Mouse (Mus musculus) heart, embryonic 15.5 days (tissue): ENCODE measurements around the gene Ubr4. TPM values are rescaled to one million over a fixed set of nuclear protein-coding genes. Genes with fewer than 3 reads are reported as not detected.

Experiments
- ATAC-seq: fragments of 200-750 bp; cut with Nextera tagmentation; replicated peaks from 2 replicates; pipeline ENCODE4 v1.8.0; 2017; ENCODE audit warnings: low read depth, moderate TSS enrichment; ENCODE audit not compliant: insufficient number of reproducible peaks, insufficient read depth, low FRiP score
- H3K27ac ChIP-seq: fragments of 300-500 bp; sonication (generic); 2 replicates; pipeline ENCODE4 v1.5.1; 2015; ENCODE audit warnings: mild to moderate bottlenecking, inconsistent platforms
- H3K27me3 ChIP-seq: fragments of 300-500 bp; sonication (generic); 2 replicates; pipeline ENCODE4 v1.6.1; 2015; ENCODE audit warnings: inconsistent platforms
- H3K36me3 ChIP-seq: fragments of 300-500 bp; sonication (generic); 2 replicates; pipeline ENCODE4 v1.6.1; 2015; ENCODE audit warnings: mild to moderate bottlenecking, inconsistent platforms
- H3K4me1 ChIP-seq: fragments of 300-500 bp; sonication (generic); replicated peaks from 2 replicates; pipeline ENCODE4 v1.6.1; 2015; ENCODE audit warnings: inconsistent platforms
- H3K4me2 ChIP-seq: fragments of 300-500 bp; sonication (generic); 2 replicates; pipeline ENCODE4 v1.6.1; 2015; ENCODE audit warnings: inconsistent platforms, mild to moderate bottlenecking, moderate library complexity
- H3K4me3 ChIP-seq: fragments of 300-500 bp; sonication (generic); 2 replicates; pipeline ENCODE4 v1.5.1; 2015; ENCODE audit warnings: mild to moderate bottlenecking, inconsistent platforms
- H3K9ac ChIP-seq: fragments of 300-500 bp; sonication (generic); 2 replicates; pipeline ENCODE4 v1.6.1; 2015; ENCODE audit warnings: mild to moderate bottlenecking, inconsistent platforms
- H3K9me3 ChIP-seq: fragments of 300-500 bp; sonication (generic); replicated peaks from 2 replicates; pipeline ENCODE4 v1.6.1; 2016; ENCODE audit warnings: inconsistent platforms
- WGBS: fragments of 180-500 bp; shearing (Covaris S2); methylation state at CpG from one replicate; pipeline ENCODE4 v1.1.7; 2015; ENCODE audit warnings: mixed read lengths; 5-methylcytosine and 5-hydroxymethylcytosine counted together
- polyA plus RNA-seq: library from polyadenylated mRNA; unstranded; fragments of >200 nt; fragmentation: Nextera tagmentation; extraction: Ambion mirVana; gene quantifications from 2 replicates; pipeline ENCODE4 v1.2.1, GENCODE M21; 2015

Gene Ubr4
- polyA plus RNA-seq, 1 experiment from 2014 or later, result 49.1 TPM

- Histone ChIP-seq H3K27ac (peak overlapping the region; percentile 22; the same call in 1 of the 2 replicates), H3K36me3 (peaks cover 54% of the 10 kb centered on the region), H3K27me3 (no peaks in the 10 kb centered on the region), H3K4me1 (peaks cover 13% of the 10 kb centered on the region), H3K4me3 (no peak overlapping the region), H3K4me2 (no peak overlapping the region), H3K9me3 (no peaks in the 10 kb centered on the region), H3K9ac (no peak overlapping the region)
- no peak for ATAC-seq
- WGBS, result 65% methylated on average over 1 of the region's 1 CpGs
Observed at GRCm38 (mm10) chr4:139489946-139490345, 137.5 kb downstream of the Ubr4 start.

DNA sequence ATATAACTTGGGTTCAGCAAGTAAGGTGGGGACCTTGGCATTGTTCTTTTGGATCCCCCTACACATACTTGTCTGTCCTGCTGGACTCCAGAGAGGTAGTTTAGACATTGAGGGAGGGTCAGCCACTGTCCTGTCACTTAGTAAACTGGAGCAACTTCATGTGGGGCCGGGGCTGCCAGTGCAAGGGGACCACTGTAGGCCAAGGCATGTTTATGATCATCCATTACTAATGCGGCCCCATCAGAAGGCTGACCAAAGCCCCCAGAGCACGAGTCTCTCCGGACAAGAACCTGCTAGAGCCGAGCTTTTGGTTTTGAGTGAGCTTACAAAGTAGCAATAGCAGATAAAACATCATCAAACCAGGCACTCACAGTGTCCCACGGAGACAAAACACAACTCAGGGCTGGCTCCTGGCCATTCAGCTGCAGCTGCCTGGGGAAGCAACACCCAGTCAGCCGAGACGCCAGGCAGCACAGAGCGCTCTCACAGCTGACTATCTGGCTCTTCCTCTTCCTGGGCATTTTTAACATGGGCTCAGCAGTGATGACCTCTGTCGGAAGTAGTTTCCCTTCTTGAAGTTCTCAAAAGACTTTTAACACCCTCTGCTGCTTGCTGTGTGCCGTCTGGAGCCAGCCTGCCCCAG, 138.1 kb downstream of the Ubr4 start:
- Histone ChIP-seq H3K27ac (peak overlapping the region; percentile 22; the same call in 1 of the 2 replicates), H3K36me3 (peaks cover 48% of the 10 kb centered on the region), H3K27me3 (no peaks in the 10 kb centered on the region), H3K4me1 (peaks cover 13% of the 10 kb centered on the region), H3K4me2 (no peak overlapping the region), H3K9ac (no peak overlapping the region), H3K9me3 (no peaks in the 10 kb centered on the region), H3K4me3 (no peak overlapping the region)
- WGBS, result 55% methylated on average over 11 of the region's 11 CpGs
- ATAC-seq, result no peak

GRCm38 (mm10) chr4:139491541-139492170, 139.2 kb downstream of the Ubr4 start:
- Histone ChIP-seq H3K4me3 (no peak overlapping the region), H3K9me3 (no peaks in the 10 kb centered on the region), H3K36me3 (peaks cover 41% of the 10 kb centered on the region), H3K4me1 (peaks cover 13% of the 10 kb centered on the region), H3K9ac (no peak overlapping the region), H3K27ac (no peak overlapping the region), H3K27me3 (no peaks in the 10 kb centered on the region), H3K4me2 (no peak overlapping the region)
- WGBS, result 78% methylated on average over 5 of the region's 5 CpGs
- ATAC-seq, result no peak

- H3K9me3 ChIP-seq, result no peaks in the 10 kb centered on the region
- H3K9ac ChIP-seq, result no peak overlapping the region
- H3K4me1 ChIP-seq, result peaks cover 13% of the 10 kb centered on the region
- H3K4me2 ChIP-seq, result no peak overlapping the region
- H3K36me3 ChIP-seq, result peaks cover 37% of the 10 kb centered on the region
- WGBS, result 30% methylated on average over 3 of the region's 3 CpGs
- H3K27ac ChIP-seq, result no peak overlapping the region
- ATAC-seq, result no peak
- H3K4me3 ChIP-seq, result no peak overlapping the region
- H3K27me3 ChIP-seq, result no peaks in the 10 kb centered on the region
Observed at GRCm38 (mm10) chr4:139492258-139492833, 139.9 kb downstream of the Ubr4 start.

DNA sequence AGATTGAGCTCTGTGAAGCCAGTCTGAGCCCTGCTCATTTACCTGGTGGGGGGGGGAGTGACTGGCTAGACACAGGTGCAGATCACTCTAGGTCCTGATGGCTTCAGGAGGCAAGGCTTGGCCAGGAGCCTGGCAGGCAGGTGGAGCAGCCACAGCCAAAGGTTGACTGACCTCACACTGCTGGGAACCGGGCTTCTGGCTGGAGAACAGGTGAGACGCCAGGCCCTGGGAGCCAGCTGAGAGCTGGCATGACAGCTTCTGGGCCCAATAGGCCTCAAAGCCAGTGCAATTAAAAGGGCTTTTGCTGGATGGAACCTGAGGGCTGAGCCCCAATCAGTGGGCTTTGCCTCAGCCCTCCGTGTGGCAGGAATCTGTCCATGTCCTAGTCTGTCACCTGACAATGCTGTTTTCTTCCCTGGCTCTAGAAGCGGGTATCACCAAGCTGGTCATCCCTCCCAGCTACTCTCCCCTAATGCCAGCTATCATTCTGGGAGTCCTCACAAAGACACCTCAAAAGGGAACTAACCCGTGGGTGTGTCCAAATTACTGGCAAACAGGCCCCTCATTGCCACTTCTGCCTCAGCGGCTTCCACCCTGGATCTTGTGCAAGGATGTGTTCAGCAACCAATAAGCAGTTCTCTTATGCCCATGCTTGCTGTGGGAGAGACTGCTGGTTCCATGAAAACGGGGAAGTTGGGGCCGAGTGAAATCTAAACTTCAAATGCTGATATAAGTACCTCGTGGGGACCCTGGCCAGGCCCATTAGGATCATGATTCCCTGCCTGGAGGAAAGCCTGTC, 141.0 kb downstream of the Ubr4 start:
- 63% methylated on average over 9 of the region's 9 CpGs for WGBS
- Histone ChIP-seq H3K27me3 (no peaks in the 10 kb centered on the region), H3K9ac (no peak overlapping the region), H3K36me3 (peaks cover 28% of the 10 kb centered on the region), H3K4me2 (no peak overlapping the region), H3K27ac (no peak overlapping the region), H3K9me3 (no peaks in the 10 kb centered on the region), H3K4me1 (peaks cover 13% of the 10 kb centered on the region), H3K4me3 (no peak overlapping the region)
- no peak for ATAC-seq

DNA sequence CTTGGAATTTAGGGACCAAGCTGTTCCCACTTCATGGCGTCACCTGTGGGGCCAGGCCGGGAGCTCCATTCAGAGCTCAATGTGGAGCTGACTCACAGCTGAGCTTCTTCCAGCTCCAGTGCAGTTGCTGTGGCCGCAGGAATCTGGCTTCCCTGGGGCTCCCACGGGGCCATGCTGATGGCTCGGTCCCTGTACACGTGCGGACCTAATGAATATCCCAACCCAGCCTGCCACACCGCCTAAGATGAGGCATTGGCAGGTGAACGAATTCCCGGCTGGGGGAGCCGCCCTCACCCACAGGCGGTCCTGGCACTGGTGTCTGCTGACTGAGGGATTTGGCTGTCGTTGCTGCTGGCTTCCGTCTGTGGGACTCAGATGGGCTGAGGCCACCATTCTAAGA, 148.4 kb downstream of the Ubr4 start:
- H3K9me3 ChIP-seq, result no peaks in the 10 kb centered on the region
- no peak overlapping the region for H3K27ac ChIP-seq
- no peaks in the 10 kb centered on the region for H3K27me3 ChIP-seq
- WGBS, result 58% methylated on average over 14 of the region's 14 CpGs
- peaks cover 5% of the 10 kb centered on the region for H3K4me1 ChIP-seq
- H3K4me2 ChIP-seq, result no peak overlapping the region
- H3K9ac ChIP-seq, result no peak overlapping the region
- ATAC-seq, result no peak
- H3K4me3 ChIP-seq, result no peak overlapping the region
- H3K36me3 ChIP-seq, result no peaks in the 10 kb centered on the region

GRCm38 (mm10) chr4:139501702-139502101, 149.3 kb downstream of the Ubr4 start:
- Histone ChIP-seq H3K4me3 (no peak overlapping the region), H3K36me3 (no peaks in the 10 kb centered on the region), H3K9me3 (no peaks in the 10 kb centered on the region), H3K9ac (no peak overlapping the region), H3K27ac (no peak overlapping the region), H3K4me2 (no peak overlapping the region), H3K27me3 (no peaks in the 10 kb centered on the region), H3K4me1 (peaks cover 5% of the 10 kb centered on the region)
- ATAC-seq, result no peak
- 76% methylated on average over 6 of the region's 6 CpGs for WGBS

GRCm38 (mm10) chr4:139503919-139504318, 151.5 kb downstream of the Ubr4 start:
- no peak overlapping the region for H3K9ac ChIP-seq
- H3K4me2 ChIP-seq, result no peak overlapping the region
- no peak overlapping the region for H3K27ac ChIP-seq
- H3K36me3 ChIP-seq, result no peaks in the 10 kb centered on the region
- H3K27me3 ChIP-seq, result no peaks in the 10 kb centered on the region
- peaks cover 5% of the 10 kb centered on the region for H3K4me1 ChIP-seq
- no peaks in the 10 kb centered on the region for H3K9me3 ChIP-seq
- no peak overlapping the region for H3K4me3 ChIP-seq
- no peak for ATAC-seq
- 75% methylated on average over 8 of the region's 8 CpGs for WGBS

DNA sequence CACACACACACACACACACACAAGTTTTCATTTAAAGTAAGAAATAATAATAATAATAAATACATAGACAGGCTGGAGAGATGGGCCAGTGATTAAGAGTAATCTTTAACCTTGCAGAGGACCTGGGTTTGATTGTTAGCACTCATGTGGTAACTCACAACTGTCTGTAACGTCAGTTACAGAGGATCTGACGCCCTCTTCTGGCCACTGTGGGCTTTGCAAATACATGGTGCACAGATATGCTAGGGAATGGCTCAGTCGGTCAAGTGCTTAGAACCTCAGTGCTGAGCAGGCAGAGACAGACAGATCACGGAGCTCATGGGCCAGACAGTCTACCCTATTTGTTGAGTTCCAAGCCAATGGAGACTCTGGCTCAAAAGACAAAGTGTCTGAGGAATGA, 153.3 kb downstream of the Ubr4 start:
- H3K27ac ChIP-seq, result no peak overlapping the region
- no peak overlapping the region for H3K4me2 ChIP-seq
- H3K9me3 ChIP-seq, result no peaks in the 10 kb centered on the region
- no peak for ATAC-seq
- 71% methylated on average over 4 of the region's 4 CpGs for WGBS
- H3K4me3 ChIP-seq, result no peak overlapping the region
- no peaks in the 10 kb centered on the region for H3K36me3 ChIP-seq
- no peaks in the 10 kb centered on the region for H3K27me3 ChIP-seq
- peaks cover 3% of the 10 kb centered on the region for H3K4me1 ChIP-seq
- no peak overlapping the region for H3K9ac ChIP-seq

- Histone ChIP-seq H3K9me3 (no peaks in the 10 kb centered on the region), H3K36me3 (no peaks in the 10 kb centered on the region), H3K9ac (no peak overlapping the region), H3K27me3 (no peaks in the 10 kb centered on the region), H3K4me3 (no peak overlapping the region), H3K4me2 (no peak overlapping the region), H3K4me1 (no peaks in the 10 kb centered on the region), H3K27ac (no peak overlapping the region)
- no peak for ATAC-seq
- WGBS, result 83% methylated on average over 11 of the region's 11 CpGs
Observed at GRCm38 (mm10) chr4:139506727-139507126, 154.3 kb downstream of the Ubr4 start.

DNA sequence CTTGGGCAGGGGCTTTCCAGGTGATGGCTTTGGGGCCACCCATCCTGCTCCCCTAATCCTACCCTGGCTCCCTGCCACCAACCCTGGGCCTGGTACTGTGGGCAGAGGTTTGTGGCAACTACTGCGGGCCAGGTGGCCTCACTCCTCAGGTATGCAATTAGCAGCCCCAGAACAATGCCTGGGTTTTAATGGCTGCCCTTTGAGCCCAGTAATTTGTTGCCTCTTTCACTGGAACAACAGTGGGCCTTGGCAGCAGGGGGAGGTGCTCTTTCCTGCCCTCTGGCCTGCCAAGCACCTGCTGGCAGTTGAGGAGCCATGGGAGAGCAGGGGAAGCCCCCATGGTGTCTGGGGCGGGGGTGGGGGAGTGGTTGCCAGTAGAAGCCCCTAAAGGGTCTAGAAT, 156.7 kb downstream of the Ubr4 start:
- no peaks in the 10 kb centered on the region for H3K36me3 ChIP-seq
- ATAC-seq, result no peak
- H3K27me3 ChIP-seq, result no peaks in the 10 kb centered on the region
- no peaks in the 10 kb centered on the region for H3K9me3 ChIP-seq
- no peak overlapping the region for H3K9ac ChIP-seq
- no peaks in the 10 kb centered on the region for H3K4me1 ChIP-seq
- H3K4me2 ChIP-seq, result no peak overlapping the region
- H3K27ac ChIP-seq, result no peak overlapping the region
- 84% methylated on average over 2 of the region's 2 CpGs for WGBS
- H3K4me3 ChIP-seq, result no peak overlapping the region
